Mouse (Mus musculus): ENCODE results near the gene Enho. TPM values are rescaled to one million over a fixed set of nuclear protein-coding genes. Genes with fewer than 3 reads are reported as not detected.

Enho gene
- 159 and 163 TPM in 2 replicates for polyA plus RNA-seq (2015; fragmentation: Nextera tagmentation; extraction: Ambion mirVana)

DNA sequence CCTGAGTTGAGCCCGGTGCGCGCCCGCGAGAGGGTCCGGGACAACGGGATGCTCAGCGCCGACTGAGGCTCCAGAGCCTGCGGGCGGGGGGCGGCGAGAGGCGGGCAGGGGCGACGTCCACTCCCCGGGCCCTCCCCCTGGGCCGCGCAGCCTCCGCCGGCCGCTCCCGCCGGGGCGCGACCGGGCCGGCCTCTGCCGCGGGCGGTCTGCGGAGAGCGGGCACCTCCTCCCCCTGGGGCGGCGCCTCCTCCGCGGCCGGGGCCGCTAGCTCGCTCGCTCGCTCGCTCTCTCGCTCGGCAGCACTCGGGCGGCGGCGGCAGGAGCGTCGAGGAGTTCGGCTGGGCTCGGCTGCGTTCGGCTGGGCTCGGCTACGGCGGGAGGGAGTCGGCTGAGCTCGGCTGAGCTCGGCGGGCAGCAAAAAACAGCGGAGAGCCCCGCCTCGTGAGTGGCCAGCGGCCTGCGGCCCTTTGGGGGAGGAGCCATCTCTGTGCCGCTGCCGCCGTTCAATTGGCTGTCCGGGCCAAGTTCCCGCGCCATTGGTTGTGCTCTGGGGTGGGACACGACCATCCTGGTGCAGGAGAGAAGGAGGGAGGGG, at the start of gene Enho:
Gene Enho, minus strand, starts transcription at position 412 of the 595 bp plus-strand sequence.

Other genes starting within 250 kb of the Enho start
- gene Kif24, start 175.4 kb downstream of the Enho start, polyA plus RNA-seq (2015; fragmentation: Nextera tagmentation; extraction: Ambion mirVana), result 1.2 and 1.4 TPM in 2 replicates
- gene Nudt2, start 175.2 kb downstream of the Enho start, polyA plus RNA-seq (2015; fragmentation: Nextera tagmentation; extraction: Ambion mirVana), result 68.9 and 70.1 TPM in 2 replicates
- gene AI464131, start 137.2 kb downstream of the Enho start, polyA plus RNA-seq (2015; fragmentation: Nextera tagmentation; extraction: Ambion mirVana), result 21.2 and 23.0 TPM in 2 replicates
- gene 1110017D15Rik, start 123.0 kb downstream of the Enho start, polyA plus RNA-seq (2015; fragmentation: Nextera tagmentation; extraction: Ambion mirVana), result 14.3 and 17.3 TPM in 2 replicates
- gene Fam219a, start 70.8 kb downstream of the Enho start, polyA plus RNA-seq (2015; fragmentation: Nextera tagmentation; extraction: Ambion mirVana), result 23.3 and 24.7 TPM in 2 replicates
- 5.4 and 6.2 TPM in 2 replicates for gene Dnaic1, start 70.5 kb downstream of the Enho start, polyA plus RNA-seq (2015; fragmentation: Nextera tagmentation; extraction: Ambion mirVana)
- gene Cntfr, start 56.8 kb upstream of the Enho start, polyA plus RNA-seq (2015; fragmentation: Nextera tagmentation; extraction: Ambion mirVana), result 20.0 and 21.0 TPM in 2 replicates
- 48.2 and 49.9 TPM in 2 replicates for gene Il11ra1, start 59.7 kb upstream of the Enho start, polyA plus RNA-seq (2015; fragmentation: Nextera tagmentation; extraction: Ambion mirVana)
- 56.4 and 57.5 TPM in 2 replicates for gene Rpp25l, start 73.2 kb upstream of the Enho start, polyA plus RNA-seq (2015; fragmentation: Nextera tagmentation; extraction: Ambion mirVana)
- 315 and 319 TPM in 2 replicates for gene Dctn3, start 82.8 kb upstream of the Enho start, polyA plus RNA-seq (2015; fragmentation: Nextera tagmentation; extraction: Ambion mirVana)
- gene Arid3c, start 90.8 kb upstream of the Enho start, polyA plus RNA-seq (2015; fragmentation: Nextera tagmentation; extraction: Ambion mirVana), result 0.95 and 0.98 TPM in 2 replicates
- gene Galt, start 114.9 kb upstream of the Enho start, polyA plus RNA-seq (2015; fragmentation: Nextera tagmentation; extraction: Ambion mirVana), result 58.6 and 61.9 TPM in 2 replicates
- gene Sigmar1, start 115.8 kb upstream of the Enho start, polyA plus RNA-seq (2015; fragmentation: Nextera tagmentation; extraction: Ambion mirVana), result 94.3 and 108 TPM in 2 replicates
- gene Ccl27a, start 133.9 kb upstream of the Enho start, polyA plus RNA-seq (2015; fragmentation: Nextera tagmentation; extraction: Ambion mirVana), result 269 and 276 TPM in 2 replicates